Mouse (Mus musculus): ENCODE results near the gene C1qtnf9. TPM values are rescaled to one million over a fixed set of nuclear protein-coding genes. Genes with fewer than 3 reads are reported as not detected.

C1qtnf9 gene
- polyA plus RNA-seq, 1 experiment from 2014 or later, result not detected

DNA sequence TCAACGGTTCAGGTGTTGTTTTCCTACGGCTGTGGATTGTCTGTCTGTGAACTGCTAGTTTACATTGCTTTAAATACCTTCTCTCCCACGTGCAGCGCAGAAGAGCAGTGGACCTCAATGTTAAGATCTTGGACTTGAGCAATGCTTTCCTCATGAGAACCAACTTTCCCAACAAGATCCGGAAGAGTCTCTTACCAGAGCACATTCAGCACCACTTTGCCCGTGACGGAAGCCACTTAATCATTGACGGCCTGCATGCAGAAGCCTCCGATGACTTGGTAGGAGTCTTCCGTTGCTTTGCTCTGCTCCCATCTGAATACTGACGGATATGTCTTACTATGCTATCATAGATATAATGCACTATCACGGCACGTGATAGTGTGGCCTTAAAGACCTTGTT, 34.1 kb downstream of the C1qtnf9 start:
- Histone ChIP-seq H3K4me2 (ENCODE audit: low read depth, low read length, severe bottlenecking) (no peak overlapping the region), H3K4me1 (replicated peaks; ENCODE audit: control insufficient read depth, insufficient read depth, low read length) (no peaks in the 10 kb centered on the region), H3K36me3 (ENCODE audit: control insufficient read depth, insufficient read depth, low read length) (no peaks in the 10 kb centered on the region; the same call in 1 of the 2 replicates), H3K9ac (ENCODE audit: low read length) (no peak overlapping the region), H3K27ac (ENCODE audit: low read depth, low read length) (no peak overlapping the region), H3K27me3 (ENCODE audit: control insufficient read depth, insufficient read depth, low read length) (no peaks in the 10 kb centered on the region), H3K9me3 (ENCODE audit: control insufficient read depth, low read length) (no peaks in the 10 kb centered on the region), H3K4me3 (ENCODE audit: low read depth, low read length) (no peak overlapping the region)
- DNase-seq (ENCODE audit: low spot score) (no peak), ATAC-seq (replicated peaks; ENCODE audit: low FRiP score) (no peak)
- WGBS, result 97% methylated on average over 13 of the region's 13 CpGs

- Histone ChIP-seq H3K27ac (ENCODE audit: low read depth, low read length) (no peak overlapping the region), H3K36me3 (ENCODE audit: control insufficient read depth, insufficient read depth, low read length) (no peaks in the 10 kb centered on the region; the same call in 1 of the 2 replicates)
Measured at GRCm38 (mm10) chr14:60804978-60805377, 37.0 kb downstream of the C1qtnf9 start.

DNA sequence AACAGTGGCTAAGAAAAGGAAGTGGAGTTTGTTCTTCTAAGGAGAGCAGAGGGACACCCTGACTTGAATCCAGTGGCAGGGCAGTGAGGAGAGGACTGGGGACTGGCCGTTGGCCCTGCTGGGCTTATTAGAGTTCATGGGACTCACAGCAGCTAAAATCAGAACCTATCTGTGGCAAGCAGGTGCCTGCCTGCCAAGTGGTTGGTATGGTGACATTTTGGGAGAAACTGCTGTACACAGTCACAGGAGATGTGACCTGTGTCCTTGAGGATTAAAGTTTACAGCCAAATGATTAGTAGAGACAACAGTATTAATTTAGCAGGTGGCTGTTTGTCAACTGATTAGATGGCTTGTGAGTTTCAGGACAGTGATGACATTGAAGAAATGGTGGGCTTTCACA, 37.9 kb downstream of the C1qtnf9 start:
- WGBS, result 82% methylated on average over 1 of the region's 1 CpGs
- no peaks in the 10 kb centered on the region for H3K27me3 ChIP-seq (ENCODE audit: control insufficient read depth, insufficient read depth, low read length)
- H3K4me1 ChIP-seq (replicated peaks; ENCODE audit: control insufficient read depth, insufficient read depth, low read length), result no peaks in the 10 kb centered on the region
- no peak overlapping the region for H3K9ac ChIP-seq (ENCODE audit: low read length)
- ATAC-seq (replicated peaks; ENCODE audit: low FRiP score), result no peak
- H3K4me3 ChIP-seq (ENCODE audit: low read depth, low read length), result no peak overlapping the region
- no peaks in the 10 kb centered on the region for H3K9me3 ChIP-seq (ENCODE audit: control insufficient read depth, low read length)
- no peak overlapping the region for H3K27ac ChIP-seq (ENCODE audit: low read depth, low read length)
- H3K4me2 ChIP-seq (ENCODE audit: low read depth, low read length, severe bottlenecking), result no peak overlapping the region
- H3K36me3 ChIP-seq (ENCODE audit: control insufficient read depth, insufficient read depth, low read length), result no peaks in the 10 kb centered on the region; the same call in 1 of the 2 replicates
- DNase-seq (ENCODE audit: low spot score), result no peak

More at GRCm38 (mm10) chr14:60804978-60805377, 37.0 kb downstream of the C1qtnf9 start:
- Histone ChIP-seq H3K9ac (ENCODE audit: low read length) (no peak overlapping the region), H3K4me1 (replicated peaks; ENCODE audit: control insufficient read depth, insufficient read depth, low read length) (no peaks in the 10 kb centered on the region), H3K4me2 (ENCODE audit: low read depth, low read length, severe bottlenecking) (no peak overlapping the region), H3K9me3 (ENCODE audit: control insufficient read depth, low read length) (no peaks in the 10 kb centered on the region), H3K4me3 (ENCODE audit: low read depth, low read length) (no peak overlapping the region), H3K27me3 (ENCODE audit: control insufficient read depth, insufficient read depth, low read length) (no peaks in the 10 kb centered on the region)
- 89% methylated on average over 9 of the region's 9 CpGs for WGBS
- DNase-seq (ENCODE audit: low spot score), result no peak
- ATAC-seq (replicated peaks; ENCODE audit: low FRiP score), result no peak

DNA sequence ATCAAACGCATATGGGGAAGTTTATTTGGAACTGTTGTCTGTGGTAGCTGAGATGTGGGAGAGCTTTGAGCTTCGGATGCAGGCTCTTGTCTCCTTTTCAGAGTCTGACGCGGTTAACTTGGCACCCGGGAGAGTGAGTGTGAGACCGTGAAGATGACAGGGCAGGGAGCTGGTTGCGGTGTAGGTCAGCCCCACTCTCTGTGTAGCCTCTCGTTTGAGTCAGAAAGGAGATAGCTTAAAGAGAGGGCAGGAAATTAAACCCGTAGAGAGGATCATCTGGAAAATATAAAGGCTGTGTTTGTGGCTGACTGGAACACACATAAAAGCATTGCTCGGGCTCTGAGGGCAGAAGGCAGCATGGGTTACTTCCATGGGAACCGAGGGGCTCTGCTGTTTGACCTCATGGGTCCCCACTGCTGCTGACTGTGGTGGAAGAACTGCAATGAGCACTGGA, 39.0 kb downstream of the C1qtnf9 start:
- no peaks in the 10 kb centered on the region; the same call in 1 of the 2 replicates for H3K36me3 ChIP-seq (ENCODE audit: control insufficient read depth, insufficient read depth, low read length)
- DNase-seq (ENCODE audit: low spot score) (no peak), ATAC-seq (replicated peaks; ENCODE audit: low FRiP score) (no peak)

DNA sequence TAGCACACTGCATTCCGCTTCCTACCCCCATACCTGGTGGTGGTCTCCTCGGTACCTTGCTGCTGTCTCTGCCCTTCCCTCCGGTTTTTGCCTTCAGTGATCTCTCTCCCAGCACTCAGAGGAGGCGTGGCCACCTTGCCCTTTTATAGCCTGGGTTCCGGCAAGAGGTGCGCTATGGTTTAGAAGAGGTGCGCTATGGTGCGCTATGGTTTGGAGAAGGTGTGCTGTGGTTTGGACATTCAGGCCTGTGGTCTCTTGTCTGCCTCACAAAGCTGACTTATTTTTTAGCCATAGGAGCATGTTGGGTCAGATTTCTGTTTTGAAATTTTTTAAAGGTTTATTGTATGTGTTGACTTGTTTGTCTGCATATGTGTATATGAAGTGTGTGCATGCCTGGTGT, 41.9 kb downstream of the C1qtnf9 start:
- Histone ChIP-seq H3K9me3 (ENCODE audit: control insufficient read depth, low read length) (no peaks in the 10 kb centered on the region), H3K4me1 (replicated peaks; ENCODE audit: control insufficient read depth, insufficient read depth, low read length) (no peaks in the 10 kb centered on the region), H3K4me2 (ENCODE audit: low read depth, low read length, severe bottlenecking) (no peak overlapping the region), H3K27ac (ENCODE audit: low read depth, low read length) (no peak overlapping the region), H3K36me3 (ENCODE audit: control insufficient read depth, insufficient read depth, low read length) (no peaks in the 10 kb centered on the region; the same call in 1 of the 2 replicates), H3K4me3 (ENCODE audit: low read depth, low read length) (no peak overlapping the region), H3K9ac (ENCODE audit: low read length) (no peak overlapping the region), H3K27me3 (ENCODE audit: control insufficient read depth, insufficient read depth, low read length) (no peaks in the 10 kb centered on the region)
- WGBS, result 91% methylated on average over 8 of the region's 8 CpGs
- no peak for DNase-seq (ENCODE audit: low spot score)
- ATAC-seq (replicated peaks; ENCODE audit: low FRiP score), result no peak

More for the DNA sequence above, 39.0 kb downstream of the C1qtnf9 start:
- Histone ChIP-seq H3K27ac (ENCODE audit: low read depth, low read length) (no peak overlapping the region), H3K9ac (ENCODE audit: low read length) (no peak overlapping the region), H3K4me3 (ENCODE audit: low read depth, low read length) (no peak overlapping the region), H3K4me1 (replicated peaks; ENCODE audit: control insufficient read depth, insufficient read depth, low read length) (no peaks in the 10 kb centered on the region), H3K4me2 (ENCODE audit: low read depth, low read length, severe bottlenecking) (no peak overlapping the region), H3K27me3 (ENCODE audit: control insufficient read depth, insufficient read depth, low read length) (no peaks in the 10 kb centered on the region), H3K9me3 (ENCODE audit: control insufficient read depth, low read length) (no peaks in the 10 kb centered on the region)
- 74% methylated on average over 11 of the region's 11 CpGs for WGBS

GRCm38 (mm10) chr14:60811547-60811946, 43.6 kb downstream of the C1qtnf9 start:
- Histone ChIP-seq H3K4me3 (ENCODE audit: low read depth, low read length) (no peak overlapping the region), H3K4me1 (replicated peaks; ENCODE audit: control insufficient read depth, insufficient read depth, low read length) (no peaks in the 10 kb centered on the region), H3K27me3 (ENCODE audit: control insufficient read depth, insufficient read depth, low read length) (no peaks in the 10 kb centered on the region), H3K36me3 (ENCODE audit: control insufficient read depth, insufficient read depth, low read length) (no peaks in the 10 kb centered on the region; the same call in 1 of the 2 replicates), H3K27ac (ENCODE audit: low read depth, low read length) (no peak overlapping the region), H3K9me3 (ENCODE audit: control insufficient read depth, low read length) (no peaks in the 10 kb centered on the region), H3K9ac (ENCODE audit: low read length) (no peak overlapping the region), H3K4me2 (ENCODE audit: low read depth, low read length, severe bottlenecking) (no peak overlapping the region)
- WGBS, result 83% methylated on average over 4 of the region's 4 CpGs
- DNase-seq (ENCODE audit: low spot score), result no peak
- ATAC-seq (replicated peaks; ENCODE audit: low FRiP score), result no peak

GRCm38 (mm10) chr14:60815098-60815497, 47.2 kb downstream of the C1qtnf9 start:
- no peak for ATAC-seq (replicated peaks; ENCODE audit: low FRiP score)
- no peak overlapping the region for H3K4me3 ChIP-seq (ENCODE audit: low read depth, low read length)
- no peak overlapping the region for H3K27ac ChIP-seq (ENCODE audit: low read depth, low read length)
- no peak overlapping the region for H3K4me2 ChIP-seq (ENCODE audit: low read depth, low read length, severe bottlenecking)
- DNase-seq (ENCODE audit: low spot score), result no peak
- H3K4me1 ChIP-seq (replicated peaks; ENCODE audit: control insufficient read depth, insufficient read depth, low read length), result no peaks in the 10 kb centered on the region
- H3K9ac ChIP-seq (ENCODE audit: low read length), result no peak overlapping the region
- H3K9me3 ChIP-seq (ENCODE audit: control insufficient read depth, low read length), result no peaks in the 10 kb centered on the region
- H3K27me3 ChIP-seq (ENCODE audit: control insufficient read depth, insufficient read depth, low read length), result no peaks in the 10 kb centered on the region
- 89% methylated on average over 5 of the region's 5 CpGs for WGBS
- H3K36me3 ChIP-seq (ENCODE audit: control insufficient read depth, insufficient read depth, low read length), result no peaks in the 10 kb centered on the region; the same call in 1 of the 2 replicates

DNA sequence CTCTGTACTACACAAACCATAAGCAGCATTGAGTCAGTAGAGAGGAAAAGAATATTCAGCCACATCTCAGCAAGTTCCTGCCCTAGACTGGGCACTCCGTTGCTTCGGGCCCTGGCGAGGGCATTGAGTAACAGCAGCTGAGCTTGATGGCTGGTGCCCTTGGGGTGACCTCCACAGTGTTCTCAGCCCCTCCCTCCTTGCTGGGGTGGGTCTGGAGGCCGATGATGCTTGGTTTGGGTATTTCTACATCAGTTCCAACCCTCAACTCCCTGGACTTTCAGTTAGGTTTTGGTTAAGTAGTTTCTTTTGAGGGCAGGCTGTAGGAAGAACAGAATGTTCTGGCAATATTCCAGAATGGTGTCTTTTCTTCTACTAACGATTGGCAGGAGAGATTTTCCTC, 50.1 kb downstream of the C1qtnf9 start:
- Histone ChIP-seq H3K4me1 (replicated peaks; ENCODE audit: control insufficient read depth, insufficient read depth, low read length) (no peaks in the 10 kb centered on the region), H3K27ac (ENCODE audit: low read depth, low read length) (no peak overlapping the region), H3K9ac (ENCODE audit: low read length) (no peak overlapping the region), H3K36me3 (ENCODE audit: control insufficient read depth, insufficient read depth, low read length) (no peaks in the 10 kb centered on the region; the same call in 1 of the 2 replicates), H3K4me3 (ENCODE audit: low read depth, low read length) (no peak overlapping the region), H3K9me3 (ENCODE audit: control insufficient read depth, low read length) (no peaks in the 10 kb centered on the region), H3K27me3 (ENCODE audit: control insufficient read depth, insufficient read depth, low read length) (no peaks in the 10 kb centered on the region), H3K4me2 (ENCODE audit: low read depth, low read length, severe bottlenecking) (no peak overlapping the region)
- WGBS, result 91% methylated on average over 5 of the region's 5 CpGs
- no peak for ATAC-seq (replicated peaks; ENCODE audit: low FRiP score)
- DNase-seq (ENCODE audit: low spot score), result no peak

GRCm38 (mm10) chr14:60830096-60830495, 62.2 kb downstream of the C1qtnf9 start:
- no peak overlapping the region for H3K9ac ChIP-seq (ENCODE audit: low read length)
- no peak overlapping the region for H3K4me3 ChIP-seq (ENCODE audit: low read depth, low read length)
- no peak overlapping the region for H3K27ac ChIP-seq (ENCODE audit: low read depth, low read length)
- no peak for DNase-seq (ENCODE audit: low spot score)
- 82% methylated on average over 2 of the region's 2 CpGs for WGBS
- H3K9me3 ChIP-seq (ENCODE audit: control insufficient read depth, low read length), result no peaks in the 10 kb centered on the region; the same call in 1 of the 2 replicates
- no peak overlapping the region for H3K4me2 ChIP-seq (ENCODE audit: low read depth, low read length, severe bottlenecking)
- no peaks in the 10 kb centered on the region for H3K4me1 ChIP-seq (replicated peaks; ENCODE audit: control insufficient read depth, insufficient read depth, low read length)
- ATAC-seq (replicated peaks; ENCODE audit: low FRiP score), result no peak
- no peaks in the 10 kb centered on the region for H3K27me3 ChIP-seq (ENCODE audit: control insufficient read depth, insufficient read depth, low read length)
- peaks cover 9% of the 10 kb centered on the region; the same call in 1 of the 2 replicates for H3K36me3 ChIP-seq (ENCODE audit: control insufficient read depth, insufficient read depth, low read length)
